Mouse (Mus musculus): ENCODE measurements around the gene Cbr2. TPM values are rescaled to one million over a fixed set of nuclear protein-coding genes. Genes with fewer than 3 reads are reported as not detected.

Cbr2 gene
- polyA plus RNA-seq, 1 experiment from 2014 or later: 12.6 TPM

DNA sequence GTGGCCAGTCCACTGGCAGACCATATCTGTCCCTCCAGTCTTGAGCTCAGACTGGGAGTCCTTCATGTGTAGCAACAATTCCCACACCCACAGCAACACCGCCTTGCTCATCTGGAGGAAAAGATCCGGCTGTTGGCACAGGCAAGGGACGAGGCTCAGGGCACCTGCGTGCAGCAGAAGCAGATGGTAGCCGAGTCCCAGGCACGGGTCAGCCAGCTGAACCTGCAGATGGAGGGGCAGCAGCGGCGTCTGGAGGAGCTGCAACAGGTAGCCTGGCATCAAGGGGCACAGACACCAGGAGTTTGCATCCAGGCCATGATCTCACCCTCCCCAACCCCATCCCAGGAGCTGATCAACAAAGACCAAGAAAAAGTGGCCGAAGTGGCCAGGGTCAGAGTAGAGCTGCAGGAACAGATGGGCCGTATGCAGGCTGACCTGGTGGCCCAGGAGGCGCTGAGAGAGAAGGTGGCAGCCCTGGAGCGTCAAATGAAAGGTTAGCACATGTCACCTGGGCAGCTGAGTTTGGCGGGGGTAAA is 12.0 kb downstream of the Cbr2 start:
- Histone ChIP-seq H3K9me3 (no peaks in the 10 kb centered on the region), H3K4me2 (no peak overlapping the region), H3K27ac (no peak overlapping the region), H3K36me3 (peaks cover 49% of the 10 kb centered on the region), H3K4me1 (peaks cover 29% of the 10 kb centered on the region), H3K4me3 (no peak overlapping the region), H3K27me3 (no peaks in the 10 kb centered on the region), H3K9ac (no peak overlapping the region)
- ATAC-seq (ENCODE audit: insufficient number of reproducible peaks, low FRiP score, low TSS enrichment, low read depth): no peak
- 90% methylated on average over 13 of the region's 13 CpGs for WGBS

GRCm38 (mm10) chr11:120719242-120719641 is 12.7 kb downstream of the Cbr2 start:
- Histone ChIP-seq H3K9me3 (no peaks in the 10 kb centered on the region), H3K4me2 (no peak overlapping the region), H3K4me1 (peaks cover 36% of the 10 kb centered on the region), H3K27ac (no peak overlapping the region), H3K36me3 (peaks cover 52% of the 10 kb centered on the region), H3K4me3 (no peak overlapping the region), H3K27me3 (no peaks in the 10 kb centered on the region), H3K9ac (no peak overlapping the region)
- WGBS: 89% methylated on average over 9 of the region's 9 CpGs
- ATAC-seq (ENCODE audit: insufficient number of reproducible peaks, low FRiP score, low TSS enrichment, low read depth): no peak

GRCm38 (mm10) chr11:120715131-120715530 is 16.8 kb downstream of the Cbr2 start:
- Histone ChIP-seq H3K4me3 (peak overlapping the region; percentile 78; the same call in 1 of the 2 replicates), H3K27ac (no peak overlapping the region), H3K36me3 (peaks cover 62% of the 10 kb centered on the region), H3K9ac (no peak overlapping the region), H3K27me3 (no peaks in the 10 kb centered on the region), H3K4me2 (no peak overlapping the region), H3K4me1 (peaks cover 41% of the 10 kb centered on the region), H3K9me3 (no peaks in the 10 kb centered on the region)
- 85% methylated on average over 9 of the region's 9 CpGs for WGBS
- ATAC-seq (ENCODE audit: insufficient number of reproducible peaks, low FRiP score, low TSS enrichment, low read depth): no peak

DNA sequence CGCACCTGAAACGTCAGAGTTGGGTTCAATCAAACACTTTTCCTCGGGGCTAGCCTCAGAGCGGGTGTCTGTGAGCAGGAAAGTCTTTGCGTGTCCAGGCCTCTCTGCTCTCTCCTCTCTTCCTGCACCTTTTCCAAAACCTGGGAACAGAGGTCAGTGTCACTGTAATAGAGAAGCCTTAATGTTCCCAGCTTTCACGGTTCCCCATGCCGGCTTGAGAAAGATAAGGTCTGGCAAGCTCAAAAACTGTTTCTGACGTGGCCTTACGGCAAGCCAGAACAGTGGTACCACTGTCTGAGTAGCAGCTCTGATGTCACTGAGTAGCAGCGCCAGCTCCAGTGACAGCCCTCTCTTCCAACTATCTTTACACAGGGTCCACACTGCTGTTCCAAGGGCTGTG is 17.4 kb downstream of the Cbr2 start:
- Histone ChIP-seq H3K4me1 (peaks cover 41% of the 10 kb centered on the region), H3K27ac (no peak overlapping the region), H3K9me3 (no peaks in the 10 kb centered on the region), H3K4me3 (peak overlapping the region; percentile 78), H3K9ac (peak overlapping the region; percentile 57), H3K4me2 (peak overlapping the region; percentile 99), H3K27me3 (no peaks in the 10 kb centered on the region), H3K36me3 (peaks cover 59% of the 10 kb centered on the region)
- ATAC-seq (ENCODE audit: insufficient number of reproducible peaks, low FRiP score, low TSS enrichment, low read depth): no peak
- 50% methylated on average over 10 of the region's 10 CpGs for WGBS

- peak; percentile 95 for ATAC-seq (ENCODE audit: insufficient number of reproducible peaks, low FRiP score, low TSS enrichment, low read depth)
- 1% methylated on average over 53 of the region's 53 CpGs for WGBS
- Histone ChIP-seq H3K4me2 (peak within 1 kb of the TSS; percentile 99), H3K9ac (peak within 1 kb of the TSS; percentile 57), H3K4me3 (peak within 1 kb of the TSS; percentile 78), H3K36me3 (peaks cover 59% of the 10 kb centered on the region), H3K4me1 (peaks cover 44% of the 10 kb centered on the region), H3K27ac (peak within 1 kb of the TSS; percentile 87), H3K9me3 (no peaks in the 10 kb centered on the region), H3K27me3 (no peaks in the 10 kb centered on the region)
Measured at GRCm38 (mm10) chr11:120713580-120714518, 18.1 kb downstream of the Cbr2 start, which contains the start of the genes Cenpx and Lrrc45. Gene Cenpx (minus strand): TSS chr11:120713738. Gene Lrrc45 (plus strand): TSS chr11:120713925.

DNA sequence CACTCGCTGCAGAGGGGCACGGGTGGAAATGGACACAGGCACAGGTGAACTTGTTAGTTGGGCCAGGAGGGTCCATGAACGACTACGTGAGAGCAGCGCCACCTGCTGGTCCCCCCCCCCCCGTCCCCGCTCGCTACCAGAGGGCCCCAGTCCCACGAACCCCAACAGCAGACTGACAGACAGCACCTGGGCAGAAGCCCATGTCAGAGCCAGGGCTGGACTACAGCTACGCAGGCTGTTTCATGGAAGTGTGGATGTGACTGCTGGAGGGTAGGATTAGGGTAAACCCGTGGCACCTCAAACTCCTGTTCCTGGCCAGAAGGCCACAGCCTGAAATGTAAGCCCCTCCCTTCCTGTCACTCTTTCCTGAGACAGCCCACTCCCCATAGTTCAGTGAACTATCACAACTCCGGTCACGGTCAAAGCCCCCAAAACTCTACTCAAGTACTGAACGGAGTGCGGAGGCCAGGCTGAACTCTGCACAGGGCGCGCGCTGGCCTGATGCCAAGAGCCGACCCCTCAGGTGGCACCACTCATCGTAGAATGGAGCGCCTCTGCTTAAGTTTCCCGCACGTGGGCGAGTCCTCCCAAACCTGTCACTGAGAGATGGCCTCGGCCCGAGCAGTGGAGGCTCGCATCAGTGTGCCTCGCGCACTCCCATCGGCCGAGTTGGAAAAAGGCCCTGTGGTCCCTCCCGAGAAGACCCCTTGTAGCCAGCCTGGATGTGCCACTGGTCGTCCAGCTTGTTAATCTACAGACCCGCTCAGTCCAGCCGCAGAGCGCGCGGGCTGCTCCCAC is 18.9 kb downstream of the Cbr2 start:
- Histone ChIP-seq H3K4me2 (peak overlapping the region; percentile 99), H3K9ac (peak overlapping the region; percentile 55), H3K4me3 (peak overlapping the region; percentile 78), H3K27ac (peak overlapping the region; percentile 87), H3K27me3 (no peaks in the 10 kb centered on the region), H3K4me1 (peaks cover 52% of the 10 kb centered on the region), H3K36me3 (peaks cover 55% of the 10 kb centered on the region), H3K9me3 (no peaks in the 10 kb centered on the region)
- peak; percentile 20 for ATAC-seq (ENCODE audit: insufficient number of reproducible peaks, low FRiP score, low TSS enrichment, low read depth)
- WGBS: under 1% methylated on average over 38 of the region's 38 CpGs

GRCm38 (mm10) chr11:120711980-120712604 is 19.8 kb downstream of the Cbr2 start:
- Histone ChIP-seq H3K9me3 (no peaks in the 10 kb centered on the region), H3K9ac (no peak overlapping the region), H3K27ac (no peak overlapping the region; the same call in 1 of the 2 replicates), H3K4me2 (peak overlapping the region; percentile 99), H3K4me1 (peaks cover 60% of the 10 kb centered on the region), H3K36me3 (peaks cover 46% of the 10 kb centered on the region), H3K27me3 (no peaks in the 10 kb centered on the region), H3K4me3 (peak overlapping the region; percentile 78; the same call in 1 of the 2 replicates)
- 47% methylated on average over 8 of the region's 8 CpGs for whole genome bisulfite sequencing
- no peak for ATAC-seq (ENCODE audit: insufficient number of reproducible peaks, low FRiP score, low TSS enrichment, low read depth)

GRCm38 (mm10) chr11:120710672-120711071 is 21.2 kb downstream of the Cbr2 start:
- Histone ChIP-seq H3K4me2 (no peak overlapping the region), H3K36me3 (peaks cover 35% of the 10 kb centered on the region), H3K9me3 (no peaks in the 10 kb centered on the region), H3K9ac (no peak overlapping the region), H3K27ac (peak overlapping the region; percentile 40; the same call in 1 of the 2 replicates), H3K4me3 (no peak overlapping the region), H3K27me3 (no peaks in the 10 kb centered on the region), H3K4me1 (peaks cover 74% of the 10 kb centered on the region)
- 20% methylated on average over 5 of the region's 5 CpGs for WGBS
- ATAC-seq (ENCODE audit: insufficient number of reproducible peaks, low FRiP score, low TSS enrichment, low read depth): no peak

DNA sequence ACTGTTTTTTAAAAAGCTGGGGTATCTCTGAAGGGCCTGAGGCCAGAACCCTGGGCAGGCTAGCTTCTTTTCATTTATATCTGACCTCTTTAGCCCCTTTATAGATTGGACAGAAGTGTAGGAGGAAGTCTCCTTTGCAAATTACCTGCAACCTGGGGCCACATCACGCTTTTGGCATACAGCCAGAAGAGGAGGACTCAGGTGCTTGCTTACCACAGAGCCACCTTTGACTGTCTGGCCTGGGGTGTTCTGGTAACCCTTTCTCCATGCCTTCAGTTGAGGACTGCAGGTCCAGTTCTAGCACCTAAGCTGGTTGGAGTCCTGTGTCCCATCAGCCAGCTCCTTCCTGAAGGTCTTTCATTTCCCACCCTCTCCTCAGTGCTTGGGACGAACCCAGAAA is 22.4 kb downstream of the Cbr2 start:
- H3K27me3 ChIP-seq: no peaks in the 10 kb centered on the region
- no peak overlapping the region for H3K9ac ChIP-seq
- no peaks in the 10 kb centered on the region for H3K9me3 ChIP-seq
- ATAC-seq (ENCODE audit: insufficient number of reproducible peaks, low FRiP score, low TSS enrichment, low read depth): no peak
- 63% methylated on average over 2 of the region's 2 CpGs for WGBS
- peaks cover 75% of the 10 kb centered on the region for H3K4me1 ChIP-seq
- H3K36me3 ChIP-seq: peaks cover 26% of the 10 kb centered on the region
- no peak overlapping the region for H3K4me2 ChIP-seq
- no peak overlapping the region for H3K4me3 ChIP-seq
- no peak overlapping the region for H3K27ac ChIP-seq

- peaks cover 80% of the 10 kb centered on the region for H3K4me1 ChIP-seq
- ATAC-seq (ENCODE audit: insufficient number of reproducible peaks, low FRiP score, low TSS enrichment, low read depth): no peak
- H3K9ac ChIP-seq: no peak overlapping the region
- no peak overlapping the region for H3K4me2 ChIP-seq
- H3K36me3 ChIP-seq: peaks cover 26% of the 10 kb centered on the region
- 27% methylated on average over 5 of the region's 5 CpGs for WGBS
- H3K9me3 ChIP-seq: no peaks in the 10 kb centered on the region
- no peaks in the 10 kb centered on the region for H3K27me3 ChIP-seq
- H3K4me3 ChIP-seq: no peak overlapping the region
- H3K27ac ChIP-seq: peak overlapping the region; percentile 58
Measured at GRCm38 (mm10) chr11:120707969-120708368, 23.9 kb downstream of the Cbr2 start.

DNA sequence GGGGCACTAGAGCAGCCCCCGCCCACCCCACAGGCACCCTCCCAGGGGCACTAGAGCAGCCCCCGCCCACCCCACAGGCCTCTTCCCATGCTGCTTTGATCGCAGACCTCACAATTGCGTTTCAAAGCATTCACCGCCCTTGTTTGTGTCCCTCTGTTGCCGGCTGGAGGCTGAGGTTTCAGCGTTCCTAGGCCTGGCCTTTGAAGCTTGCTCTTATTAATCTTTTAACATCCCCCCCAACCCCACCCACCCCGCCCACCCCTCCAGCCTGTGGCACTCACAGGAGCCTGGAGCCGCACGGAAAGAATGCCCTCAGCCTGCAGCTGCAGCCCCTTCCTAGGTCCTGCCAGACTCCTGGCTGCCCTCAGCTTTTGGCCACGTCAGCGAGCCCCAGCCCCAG is 24.7 kb downstream of the Cbr2 start:
- peaks cover 73% of the 10 kb centered on the region for H3K4me1 ChIP-seq
- peaks cover 30% of the 10 kb centered on the region for H3K36me3 ChIP-seq
- H3K4me3 ChIP-seq: no peak overlapping the region
- peak overlapping the region; percentile 58 for H3K27ac ChIP-seq
- H3K27me3 ChIP-seq: no peaks in the 10 kb centered on the region
- 8% methylated on average over 11 of the region's 12 CpGs for WGBS
- no peak overlapping the region for H3K4me2 ChIP-seq
- no peaks in the 10 kb centered on the region for H3K9me3 ChIP-seq
- H3K9ac ChIP-seq: no peak overlapping the region
- no peak for ATAC-seq (ENCODE audit: insufficient number of reproducible peaks, low FRiP score, low TSS enrichment, low read depth)

Data from limb, embryonic 15.5 days (tissue).